Mouse (Mus musculus) brain, adult 10 weeks (tissue): ENCODE data around the gene Erich4. TPM values are rescaled to one million over a fixed set of nuclear protein-coding genes. Genes with fewer than 3 reads are reported as not detected.

ENCODE experiments used
- polyA plus RNA-seq: library from polyadenylated mRNA; stranded (reverse); fragments of 350-450 nt; fragmentation: Illumina TruSeq; extraction: RNeasy Lipid Tissue Mini Kit (QIAGEN cat#74804); gene quantifications from one replicate; pipeline ENCODE4 v1.2.3, GENCODE M21; 2015; ENCODE audit warnings: low read depth, low replicate concordance

Gene Erich4
- polyA plus RNA-seq: not detected

DNA sequence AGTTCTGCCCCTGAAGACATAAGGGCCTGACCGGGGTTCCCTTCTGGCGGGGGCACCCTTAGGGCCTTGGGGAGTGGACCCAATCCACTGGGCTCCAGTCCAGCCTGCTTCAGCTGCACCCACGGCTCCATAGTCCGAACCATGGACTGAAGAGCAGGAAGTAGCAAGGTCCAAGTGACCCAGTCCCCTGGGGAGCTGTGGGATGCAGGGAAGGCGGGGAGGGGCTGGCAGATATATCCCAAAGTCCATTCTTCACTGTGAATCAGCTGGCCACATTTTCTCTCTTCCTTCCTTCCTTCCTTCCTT, at the start of gene Erich4:
Gene Erich4 (minus strand): TSS at position 187 of the 306 bp plus-strand sequence.

DNA sequence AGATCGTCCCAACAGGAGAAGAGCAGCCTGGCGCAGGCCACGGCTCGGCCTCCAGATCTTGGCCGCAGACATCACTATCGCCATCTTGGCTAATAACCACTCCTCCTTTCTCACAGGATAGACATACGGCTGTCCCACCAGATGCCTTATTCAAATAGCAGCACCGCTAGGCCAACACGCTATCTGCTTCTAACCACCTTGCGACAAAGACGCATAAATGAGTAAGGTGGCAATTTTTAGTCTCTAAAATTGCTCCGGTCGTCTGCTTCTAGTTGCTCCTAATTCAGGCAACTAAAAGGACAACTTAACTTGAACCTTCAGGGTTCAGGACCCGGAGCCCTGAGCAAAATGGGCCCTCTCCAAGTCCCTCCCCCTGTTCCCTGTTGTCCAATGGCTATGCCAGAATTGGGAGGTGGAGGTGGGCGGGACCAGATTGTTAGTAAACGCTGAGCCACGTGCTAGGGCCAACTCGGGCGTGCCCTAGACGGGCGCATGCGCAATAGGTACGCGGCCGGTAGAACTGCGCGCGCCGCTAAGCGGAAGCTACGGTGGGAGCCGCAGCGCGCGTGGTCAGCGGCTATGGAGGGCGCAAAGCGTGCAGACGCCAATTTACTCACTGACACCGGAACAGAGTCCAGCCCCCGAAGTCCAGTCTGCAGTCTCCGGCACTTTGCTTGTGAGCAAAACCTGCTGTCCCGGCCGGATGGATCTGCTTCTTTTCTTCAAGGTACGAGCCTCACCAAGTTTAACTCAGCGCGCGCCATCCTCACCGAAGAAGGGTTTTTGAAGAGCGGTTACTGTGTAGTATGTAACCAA, 43.2 kb upstream of the Erich4 start, which contains the start of the genes Bckdha and Exosc5:
Gene Bckdha (minus strand): TSS at position 325 of the 816 bp plus-strand sequence.
Gene Exosc5 (plus strand): TSS at position 508 of the 816 bp plus-strand sequence.

DNA sequence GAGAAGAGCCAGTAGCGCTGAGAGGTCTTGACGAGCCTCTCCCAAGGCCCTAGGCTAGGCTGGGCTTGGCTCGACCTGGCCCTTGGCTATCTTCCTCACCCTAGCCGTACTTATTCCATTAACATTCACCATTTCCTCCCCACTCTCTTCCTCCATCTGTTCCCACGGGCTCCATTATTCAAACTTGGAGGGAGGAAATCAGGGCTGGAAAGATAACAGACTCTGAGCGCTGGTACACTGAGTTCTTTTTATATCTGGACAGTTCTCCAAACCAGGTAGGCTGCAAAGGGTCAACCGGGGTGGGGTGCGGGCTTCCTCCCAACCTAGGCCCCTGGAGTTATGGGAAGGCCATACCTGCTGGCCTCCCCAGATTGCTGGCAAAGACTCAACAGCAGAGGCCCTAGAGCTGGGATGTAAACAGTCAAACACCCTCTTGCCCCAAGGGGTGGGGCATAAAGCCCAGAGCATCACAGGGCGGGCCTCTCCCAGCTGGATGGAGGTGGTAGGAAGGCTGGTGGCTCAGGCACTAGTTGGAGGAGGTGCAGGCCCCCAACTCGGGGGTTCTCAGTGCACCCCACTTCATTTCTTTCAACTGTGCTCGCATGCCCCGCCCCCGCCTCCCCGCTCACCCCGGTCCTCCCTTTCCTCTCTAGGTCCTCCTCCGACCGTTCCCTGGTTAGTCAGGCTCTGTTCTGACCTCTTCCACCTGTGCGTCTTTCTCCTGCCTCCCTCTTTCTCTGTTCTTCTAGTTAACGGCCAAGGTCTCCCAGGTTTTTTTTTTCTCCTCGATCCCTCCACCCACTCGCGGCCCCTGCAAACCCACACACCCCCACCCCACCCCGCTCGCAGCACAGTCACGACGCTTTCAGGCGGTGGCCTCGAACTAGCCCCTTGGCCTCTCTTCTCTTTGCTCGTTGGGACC, 11.1 kb upstream of the Erich4 start, which contains the start of gene B3gnt8:
Gene B3gnt8 (plus strand): TSS at position 146 of the 922 bp plus-strand sequence.

DNA sequence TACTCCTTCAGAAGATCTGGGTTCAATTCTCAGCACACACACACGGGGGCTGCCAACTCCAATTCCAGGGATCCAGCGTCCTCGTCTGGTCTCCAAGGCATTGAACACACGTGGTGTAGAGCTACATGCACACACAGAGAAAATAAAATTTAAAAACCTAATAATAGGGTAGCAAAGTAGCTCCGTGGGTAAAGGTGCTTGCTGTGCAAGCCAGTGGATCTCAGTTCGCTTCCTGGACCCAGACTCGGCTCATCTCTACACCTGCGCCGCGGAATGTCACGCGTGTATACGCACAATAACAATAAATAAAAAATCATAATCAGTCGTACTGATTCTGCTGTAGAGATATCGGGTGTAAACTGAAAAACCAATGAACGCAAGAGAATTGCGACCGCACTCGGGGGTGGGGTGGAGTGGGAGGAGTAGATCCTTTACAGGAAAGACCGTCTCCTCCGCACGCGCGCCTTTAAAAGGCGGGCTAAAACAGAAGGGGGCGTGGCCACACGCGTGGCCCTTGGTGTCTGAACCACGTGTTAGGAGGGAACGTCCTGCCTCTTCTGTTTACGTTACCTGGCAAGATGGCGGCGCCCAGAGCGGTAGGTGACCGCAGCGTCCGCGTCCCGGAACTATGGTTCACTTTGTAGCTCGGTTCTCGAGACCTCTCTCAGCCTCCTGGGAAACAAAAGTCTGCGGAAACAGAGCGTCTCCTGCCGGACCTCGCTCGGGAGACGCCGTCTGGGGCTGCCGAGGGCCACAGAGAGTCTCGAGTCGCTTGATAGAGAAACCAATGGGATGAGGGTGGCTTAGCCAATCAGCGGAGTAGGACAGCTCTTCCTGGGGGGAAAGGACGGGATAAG, 3.4 kb upstream of the Erich4 start, which contains the start of gene Dmac2:
Gene Dmac2 (plus strand): TSS at position 550 of the 857 bp plus-strand sequence.

Other genes with a start within 250 kb of the Erich4 start
- not detected for gene Cnfn, start 246.2 kb downstream of the Erich4 start, polyA plus RNA-seq
- 6.3 TPM for gene Lipe, start 217.2 kb downstream of the Erich4 start, polyA plus RNA-seq
- not detected for gene Cxcl17, start 203.0 kb downstream of the Erich4 start, polyA plus RNA-seq
- 3.0 TPM for gene Ceacam1, start 138.3 kb downstream of the Erich4 start, polyA plus RNA-seq
- gene Ceacam2, start 76.0 kb downstream of the Erich4 start, polyA plus RNA-seq: 0.88 TPM
- 62.6 TPM for gene Dmac2, start 3.5 kb upstream of the Erich4 start, polyA plus RNA-seq
- gene B3gnt8, start 10.8 kb upstream of the Erich4 start, polyA plus RNA-seq: 0.24 TPM
- gene Bckdha, start 43.1 kb upstream of the Erich4 start, polyA plus RNA-seq: 46.7 TPM
- gene Exosc5, start 43.3 kb upstream of the Erich4 start, polyA plus RNA-seq: 23.8 TPM
- 51.4 TPM for gene Tmem91, start 59.3 kb upstream of the Erich4 start, polyA plus RNA-seq
- gene B9d2, start 64.9 kb upstream of the Erich4 start, polyA plus RNA-seq: 47.4 TPM
- 4.1 TPM for gene Tgfb1, start 71.1 kb upstream of the Erich4 start, polyA plus RNA-seq
- gene Ccdc97, start 103.2 kb upstream of the Erich4 start, polyA plus RNA-seq: 40.0 TPM
- gene Hnrnpul1, start 138.9 kb upstream of the Erich4 start, polyA plus RNA-seq: 55.6 TPM
- 28.9 TPM for gene Axl, start 172.8 kb upstream of the Erich4 start, polyA plus RNA-seq
- gene Cyp2s1, start 201.0 kb upstream of the Erich4 start, polyA plus RNA-seq: 6.3 TPM